Mouse (Mus musculus): ENCODE measurements at regions not wholly inside any gene's neighbourhood (a gene's known extent, or its start where the extent isn't known, plus 50 kb on each side); places are given as distances from the start of the nearest gene placed in this dataset.

DNA sequence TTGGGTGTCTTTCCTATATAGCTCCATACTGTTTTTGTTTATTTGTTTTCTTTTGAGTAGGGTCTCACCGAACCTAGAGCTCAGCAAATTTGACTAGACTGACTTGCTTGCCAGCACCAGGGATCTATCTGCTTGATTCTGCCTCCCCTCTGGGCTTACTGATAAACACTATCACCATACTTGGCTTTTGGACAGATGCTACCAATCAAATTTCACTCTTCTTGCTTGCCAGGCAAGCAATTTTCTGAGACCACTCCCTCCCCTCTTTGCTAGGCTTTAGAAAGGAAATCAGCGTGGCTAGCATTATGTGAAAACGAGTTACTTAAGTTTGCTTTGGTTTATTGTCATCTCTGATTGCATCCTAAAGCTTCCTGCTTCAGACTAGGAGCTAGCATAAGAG lies 75.1 kb upstream of the Krr1 start:
- no peak for ATAC-seq (ENCODE audit: low FRiP score, low read depth)
- peaks cover 14% of the 10 kb centered on the region for H3K4me1 ChIP-seq (replicated peaks)
- H3K9me3 ChIP-seq = no peaks in the 10 kb centered on the region
- H3K4me2 ChIP-seq = no peak overlapping the region
- no peak overlapping the region for H3K9ac ChIP-seq
- WGBS = 76% methylated on average over 3 of the region's 3 CpGs
- H3K36me3 ChIP-seq = no peaks in the 10 kb centered on the region
- no peaks in the 10 kb centered on the region for H3K27me3 ChIP-seq
- H3K27ac ChIP-seq (replicated peaks) = no peak overlapping the region
- no peak overlapping the region for H3K4me3 ChIP-seq

DNA sequence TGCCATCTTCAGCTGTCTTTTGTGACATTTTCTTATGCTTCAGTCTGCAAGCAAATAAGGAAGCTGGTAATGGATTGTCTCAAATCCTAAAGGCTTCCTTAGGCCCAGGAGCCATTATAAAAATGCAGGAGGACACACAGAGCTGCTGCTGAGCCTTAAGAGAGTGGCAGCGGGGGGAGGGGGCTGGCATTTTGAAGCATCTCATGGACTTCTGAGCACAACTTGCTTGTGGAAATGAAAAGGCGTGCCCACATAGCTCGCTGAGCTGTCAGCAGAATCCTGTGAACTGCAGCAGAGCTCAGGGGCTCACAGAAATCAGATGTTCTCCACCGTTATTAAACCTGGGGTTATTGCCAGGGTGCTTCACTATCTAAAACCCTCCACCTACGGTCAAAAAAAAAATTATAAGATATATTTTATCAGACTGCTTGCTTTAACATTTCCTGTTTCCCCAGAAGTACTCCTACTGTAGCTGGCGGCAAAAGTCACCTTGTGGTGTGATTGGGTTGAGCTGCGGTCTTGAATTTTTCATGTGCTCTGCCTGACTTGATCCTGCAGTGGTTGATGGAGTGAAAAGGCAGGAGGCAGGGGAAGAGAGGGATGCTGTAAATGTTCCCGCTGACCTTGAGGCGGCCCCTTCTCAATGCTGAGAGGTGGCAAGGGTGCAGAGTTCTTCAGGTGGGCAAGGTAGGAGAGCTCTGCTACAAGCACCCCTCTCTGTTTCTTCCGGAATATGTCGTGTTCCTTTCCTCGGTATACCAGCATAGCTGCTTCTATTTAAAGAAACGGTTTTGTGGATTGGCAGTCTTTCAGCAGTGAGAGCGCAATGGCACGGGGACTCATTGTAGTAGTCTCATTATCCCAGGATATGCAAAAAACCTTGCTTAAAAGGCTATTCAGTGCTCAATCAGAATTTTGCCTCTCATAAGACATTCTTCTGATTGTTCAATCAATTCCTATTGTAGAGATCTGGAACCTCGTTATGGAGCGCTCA lies 71.4 kb upstream of the Krr1 start:
- 46% methylated on average over 17 of the region's 17 CpGs for WGBS
- H3K27ac ChIP-seq (replicated peaks) = peak overlapping the region; percentile 77
- no peak overlapping the region for H3K9ac ChIP-seq
- peaks cover 14% of the 10 kb centered on the region for H3K4me1 ChIP-seq (replicated peaks)
- peak; percentile 37; the same call in 1 of the 2 replicates for ATAC-seq (ENCODE audit: low FRiP score, low read depth)
- no peaks in the 10 kb centered on the region for H3K9me3 ChIP-seq
- peak overlapping the region; percentile 18 for H3K4me2 ChIP-seq
- H3K36me3 ChIP-seq = no peaks in the 10 kb centered on the region
- no peaks in the 10 kb centered on the region for H3K27me3 ChIP-seq
- H3K4me3 ChIP-seq = no peak overlapping the region

DNA sequence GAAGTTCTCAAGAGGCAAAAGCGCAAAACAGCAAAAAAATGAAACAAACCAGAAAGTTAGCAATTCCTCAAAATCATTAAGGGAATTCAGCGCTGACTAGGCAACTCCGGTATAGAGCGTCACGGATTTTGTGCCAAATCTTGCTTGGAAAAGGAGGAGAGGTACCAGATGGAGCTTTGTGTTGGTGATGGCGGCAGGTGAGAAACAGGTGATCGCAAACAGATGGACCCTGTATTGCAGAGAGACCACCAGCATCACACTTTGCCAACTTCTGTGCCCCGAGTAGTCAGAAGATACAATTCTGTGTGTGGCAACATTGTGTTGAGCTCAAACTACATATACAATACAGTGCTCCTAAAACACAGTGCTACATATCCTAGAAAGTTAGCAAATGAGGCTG lies 68.5 kb upstream of the Krr1 start:
- Histone ChIP-seq H3K9me3 (no peaks in the 10 kb centered on the region), H3K4me2 (no peak overlapping the region), H3K27ac (replicated peaks) (no peak overlapping the region), H3K9ac (no peak overlapping the region), H3K27me3 (no peaks in the 10 kb centered on the region), H3K4me1 (replicated peaks) (peaks cover 14% of the 10 kb centered on the region), H3K4me3 (no peak overlapping the region), H3K36me3 (no peaks in the 10 kb centered on the region)
- peak; percentile 20; the same call in 1 of the 2 replicates for ATAC-seq (ENCODE audit: low FRiP score, low read depth)
- WGBS = 92% methylated on average over 8 of the region's 8 CpGs

DNA sequence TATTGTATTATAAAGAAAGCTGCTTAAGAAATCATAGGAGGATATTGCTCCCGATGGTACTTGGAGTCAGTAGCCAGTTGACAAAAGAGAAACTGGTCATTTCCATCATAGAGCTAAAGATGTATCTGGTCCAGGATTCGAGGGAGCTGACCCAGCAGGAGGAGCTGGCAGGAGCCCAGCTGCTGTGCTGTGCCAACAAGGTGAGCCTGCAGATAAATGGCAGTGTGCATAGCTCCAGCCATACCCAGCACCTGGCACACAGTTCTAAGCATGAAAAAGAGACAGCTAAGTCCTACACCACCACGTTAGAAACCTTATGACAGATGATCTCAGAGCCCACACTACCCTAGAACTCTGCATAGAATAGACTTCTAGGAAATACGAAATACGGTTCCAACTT lies 64.6 kb upstream of the Krr1 start:
- no peaks in the 10 kb centered on the region for H3K36me3 ChIP-seq

DNA sequence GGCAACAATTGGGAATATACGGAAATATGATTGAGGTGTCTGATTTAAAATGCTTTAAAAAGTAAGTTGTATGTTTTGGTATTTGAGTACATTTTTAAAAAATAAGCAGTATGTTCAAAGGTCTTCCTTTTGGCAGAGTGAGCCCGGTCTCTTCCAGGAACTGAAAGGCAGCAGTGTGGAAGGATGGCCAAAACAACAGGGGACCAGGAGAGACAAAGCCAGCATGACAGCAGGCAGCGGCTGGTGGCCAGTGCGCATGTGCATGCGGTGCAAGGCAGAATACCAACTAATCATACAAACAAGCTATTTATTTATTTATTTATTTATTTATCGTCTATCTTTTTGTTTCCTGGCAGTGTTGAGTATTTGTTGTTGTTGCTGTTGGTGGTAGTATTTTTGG lies 59.9 kb upstream of the Krr1 start:
- Histone ChIP-seq H3K27me3 (no peaks in the 10 kb centered on the region), H3K4me1 (replicated peaks) (no peaks in the 10 kb centered on the region), H3K36me3 (no peaks in the 10 kb centered on the region), H3K9ac (no peak overlapping the region), H3K4me3 (no peak overlapping the region), H3K4me2 (no peak overlapping the region), H3K9me3 (no peaks in the 10 kb centered on the region), H3K27ac (replicated peaks) (no peak overlapping the region)
- WGBS = 58% methylated on average over 6 of the region's 6 CpGs
- ATAC-seq (ENCODE audit: low FRiP score, low read depth) = no peak

More for the DNA sequence above, 64.6 kb upstream of the Krr1 start:
- H3K4me3 ChIP-seq = no peak overlapping the region
- no peaks in the 10 kb centered on the region for H3K9me3 ChIP-seq
- no peak overlapping the region for H3K27ac ChIP-seq (replicated peaks)
- WGBS = 69% methylated on average over 5 of the region's 5 CpGs
- H3K4me2 ChIP-seq = no peak overlapping the region
- no peaks in the 10 kb centered on the region for H3K4me1 ChIP-seq (replicated peaks)
- no peak overlapping the region for H3K9ac ChIP-seq
- ATAC-seq (ENCODE audit: low FRiP score, low read depth) = 0 out of 2 replicates have a peak, but pooled peaks have one; percentile 38
- no peaks in the 10 kb centered on the region for H3K27me3 ChIP-seq

DNA sequence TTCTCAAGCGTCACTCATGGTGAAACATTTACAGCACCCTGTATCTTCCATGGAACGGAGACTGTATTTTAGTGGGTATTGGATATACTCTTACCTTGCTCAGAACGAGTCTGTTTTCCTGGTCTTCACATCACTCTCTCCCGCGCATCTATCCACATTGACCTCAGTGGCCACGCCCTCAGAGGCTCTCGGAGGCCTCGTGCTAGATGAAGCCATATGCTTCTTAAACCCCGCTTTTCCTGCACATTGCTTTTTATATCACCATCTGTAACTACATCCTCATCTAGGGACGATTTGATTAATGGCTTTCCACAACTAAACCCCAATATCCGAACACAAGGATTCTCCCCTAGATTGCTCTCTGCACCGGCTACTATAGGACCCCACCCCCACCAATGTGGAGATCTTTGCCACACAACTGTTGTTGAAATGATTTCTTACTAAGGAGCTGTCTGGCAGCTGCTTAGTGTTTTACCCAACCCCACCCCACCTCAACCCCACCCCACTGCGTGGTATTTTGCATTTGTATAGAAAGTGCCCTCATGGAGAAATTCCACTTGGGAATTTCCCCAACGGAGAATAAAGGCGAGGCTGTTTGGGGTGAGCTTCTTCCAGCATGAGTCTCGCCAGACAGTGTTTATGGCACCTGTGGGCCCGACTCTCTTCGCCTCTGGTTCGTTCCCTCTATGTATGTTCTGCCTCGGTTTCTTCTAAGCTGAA lies 59.2 kb upstream of the Krr1 start:
- Histone ChIP-seq H3K36me3 (no peaks in the 10 kb centered on the region), H3K27me3 (no peaks in the 10 kb centered on the region), H3K4me3 (no peak overlapping the region), H3K9me3 (no peaks in the 10 kb centered on the region), H3K9ac (no peak overlapping the region), H3K4me2 (no peak overlapping the region), H3K4me1 (replicated peaks) (no peaks in the 10 kb centered on the region), H3K27ac (replicated peaks) (no peak overlapping the region)
- WGBS = 62% methylated on average over 20 of the region's 20 CpGs
- no peak for ATAC-seq (ENCODE audit: low FRiP score, low read depth)

DNA sequence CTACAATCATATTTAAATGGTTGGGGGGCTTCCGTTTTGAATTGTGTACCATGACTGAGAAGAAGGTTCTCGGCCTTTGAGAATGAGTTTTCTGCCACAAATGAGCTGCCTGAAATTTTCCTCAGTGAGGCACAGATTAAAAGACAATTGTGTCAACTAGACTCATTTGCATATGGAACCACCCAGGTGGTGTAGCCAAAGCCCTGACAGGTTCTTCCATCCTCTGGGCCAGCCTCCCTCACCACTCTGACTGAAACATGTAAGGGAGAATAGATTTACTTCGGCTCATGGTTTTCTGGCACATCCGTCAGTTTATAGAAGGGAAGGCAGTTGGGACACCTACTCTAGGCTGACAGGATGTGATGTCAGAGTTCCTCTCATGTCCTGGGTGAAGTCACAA lies 58.2 kb upstream of the Krr1 start:
- 86% methylated on average over 4 of the region's 4 CpGs for WGBS
- H3K9ac ChIP-seq = no peak overlapping the region
- no peaks in the 10 kb centered on the region for H3K9me3 ChIP-seq
- ATAC-seq (ENCODE audit: low FRiP score, low read depth) = no peak
- no peak overlapping the region for H3K4me2 ChIP-seq
- no peak overlapping the region for H3K4me3 ChIP-seq
- no peaks in the 10 kb centered on the region for H3K36me3 ChIP-seq
- H3K4me1 ChIP-seq (replicated peaks) = no peaks in the 10 kb centered on the region
- H3K27ac ChIP-seq (replicated peaks) = no peak overlapping the region
- H3K27me3 ChIP-seq = no peaks in the 10 kb centered on the region

DNA sequence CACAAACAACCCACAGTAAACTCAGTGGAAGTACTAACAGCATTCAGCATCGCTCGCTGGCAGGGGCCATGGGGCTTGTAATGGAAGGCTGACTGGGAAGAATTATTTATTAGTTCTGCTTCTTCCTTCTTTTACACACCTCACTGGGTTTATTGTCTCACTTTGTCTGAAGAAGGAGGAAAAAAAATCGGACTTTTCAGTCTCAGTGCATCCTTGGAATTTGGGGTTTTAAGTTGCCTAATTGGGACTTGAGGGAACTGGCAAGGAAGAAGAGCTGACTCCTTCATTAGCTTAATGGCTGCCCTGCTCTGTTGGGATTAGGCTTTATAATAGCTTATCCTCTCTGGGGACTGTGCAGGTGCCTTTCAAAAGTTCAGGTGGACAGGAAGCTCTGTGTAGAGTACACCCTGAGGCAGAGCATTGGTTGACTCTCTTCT lies 54.4 kb upstream of the Krr1 start:
- Histone ChIP-seq H3K27me3 (no peaks in the 10 kb centered on the region), H3K4me2 (no peak overlapping the region), H3K9ac (no peak overlapping the region), H3K36me3 (no peaks in the 10 kb centered on the region), H3K4me3 (no peak overlapping the region), H3K27ac (replicated peaks) (no peak overlapping the region), H3K9me3 (no peaks in the 10 kb centered on the region), H3K4me1 (replicated peaks) (no peaks in the 10 kb centered on the region)
- no peak for ATAC-seq (ENCODE audit: low FRiP score, low read depth)
- 33% methylated on average over 3 of the region's 3 CpGs for WGBS

DNA sequence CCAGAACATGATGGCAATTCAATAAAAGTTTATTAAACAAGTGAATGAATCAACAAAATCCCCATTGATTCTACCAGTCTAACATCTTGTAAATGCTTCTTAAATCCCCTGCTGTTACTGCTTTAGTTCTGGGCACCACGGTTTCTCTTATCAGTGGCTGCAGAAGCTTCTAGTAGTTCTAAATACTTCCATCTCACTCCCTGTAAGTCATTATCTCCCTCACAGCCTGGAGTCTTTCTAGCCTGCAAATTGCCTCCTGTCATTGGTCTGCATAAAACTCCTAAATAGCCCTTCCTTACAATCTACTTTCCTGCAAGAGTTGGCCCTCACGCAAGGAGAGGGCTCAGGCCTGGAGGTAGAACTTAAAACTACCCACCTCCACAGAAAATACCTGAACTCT lies 53.0 kb upstream of the Krr1 start:
- H3K27ac ChIP-seq (replicated peaks) = no peak overlapping the region
- H3K27me3 ChIP-seq = no peaks in the 10 kb centered on the region
- no peaks in the 10 kb centered on the region for H3K9me3 ChIP-seq
- H3K4me1 ChIP-seq (replicated peaks) = peaks cover 4% of the 10 kb centered on the region
- no peaks in the 10 kb centered on the region for H3K36me3 ChIP-seq
- WGBS = 88% methylated on average over 2 of the region's 2 CpGs
- no peak overlapping the region for H3K4me2 ChIP-seq
- ATAC-seq (ENCODE audit: low FRiP score, low read depth) = no peak
- no peak overlapping the region for H3K9ac ChIP-seq
- no peak overlapping the region for H3K4me3 ChIP-seq

DNA sequence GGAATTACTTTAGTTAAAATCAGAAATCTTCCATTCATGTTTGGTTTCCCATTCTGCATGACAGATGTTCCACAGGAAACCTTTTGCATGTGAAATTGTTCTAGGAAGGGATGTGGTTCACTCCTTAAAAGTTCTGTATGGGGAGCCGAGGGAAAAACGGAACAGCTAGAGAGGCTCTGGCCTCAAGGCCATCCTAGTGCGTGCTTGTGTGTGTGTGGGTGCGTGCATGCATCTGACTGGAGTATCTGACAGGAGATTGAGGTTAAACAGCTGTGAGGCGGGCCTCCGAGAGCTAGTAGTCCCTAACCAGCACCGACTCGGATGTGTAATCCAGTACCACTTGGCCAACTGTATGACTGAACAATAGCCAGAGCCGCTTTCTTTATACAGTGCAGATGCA lies 51.0 kb upstream of the Krr1 start:
- Histone ChIP-seq H3K9me3 (no peaks in the 10 kb centered on the region), H3K27ac (replicated peaks) (no peak overlapping the region), H3K9ac (no peak overlapping the region), H3K36me3 (no peaks in the 10 kb centered on the region), H3K4me3 (no peak overlapping the region), H3K27me3 (no peaks in the 10 kb centered on the region), H3K4me1 (replicated peaks) (peaks cover 13% of the 10 kb centered on the region), H3K4me2 (no peak overlapping the region)
- 81% methylated on average over 9 of the region's 9 CpGs for WGBS
- no peak for ATAC-seq (ENCODE audit: low FRiP score, low read depth)

Measured in hindbrain, embryonic 15.5 days (tissue).